19 mouse cellular contexts compared by ENCODE assay signal in the genomic region with DNA sequence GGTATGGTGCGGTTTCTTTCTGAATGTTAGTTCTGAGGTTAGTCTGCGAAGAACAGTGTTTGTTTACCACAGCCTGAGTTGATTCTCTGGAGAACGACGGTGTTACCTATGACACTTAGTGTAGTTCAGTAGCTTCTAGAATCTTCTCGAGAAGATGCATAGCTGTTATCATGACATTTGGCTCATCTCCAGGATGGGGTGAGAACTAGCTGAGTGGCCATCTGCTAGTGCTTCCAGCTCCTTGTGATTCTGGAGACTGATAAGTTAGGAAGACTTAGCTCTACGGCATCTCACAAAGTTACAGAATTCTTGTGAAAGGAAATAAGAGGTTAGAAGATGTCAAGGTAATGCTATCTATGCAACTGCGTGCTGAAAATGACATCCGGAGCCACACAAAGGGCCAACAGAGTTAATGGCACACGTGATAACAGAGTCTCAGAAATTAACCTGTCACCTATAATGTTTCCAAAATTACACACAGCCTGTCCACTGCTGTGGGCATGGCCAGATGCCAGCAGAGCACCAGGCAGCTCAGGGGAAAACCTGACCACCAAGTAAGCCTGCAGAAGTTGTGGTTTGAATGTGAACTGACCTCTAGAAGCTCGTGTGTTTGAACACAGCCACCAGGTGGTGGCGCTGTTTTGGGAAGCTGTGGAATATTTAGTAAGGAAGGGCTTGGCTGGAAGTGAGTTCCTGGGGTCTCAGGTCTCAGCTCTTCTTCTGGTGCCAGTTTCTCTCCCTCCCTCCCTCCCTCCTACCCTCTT. TPM values are rescaled to one million over a fixed set of nuclear protein-coding genes. Genes with fewer than 3 reads are reported as not detected.
A peak's percentile ranks its signal among the peaks of the same experiment; 100 is the strongest.
DNase-seq lines count a peak whose midpoint lies in the region; ATAC-seq and TF ChIP-seq lines count a peak whose summit lies in the region.
"Had no signal": no experiment of that assay in that cellular context is flagged by ENCODE, and none has a peak within 500 bp of the region (broad histone marks: within the 10 kb centered on the region; RNA-seq: fewer than 3 reads in every experiment).

No protein-coding gene starts in this region.

- H3K36me3 ChIP-seq in kidney, adult 2 months (ENCODE audit: control insufficient read depth, insufficient read depth, low read length), result no peaks in the 10 kb centered on the region
- H3K36me3 ChIP-seq in lung, embryonic 14.5 days (ENCODE audit: insufficient read depth), result no peaks in the 10 kb centered on the region
- H3K36me3 ChIP-seq: embryonic facial prominence, embryonic 12.5 days; heart, embryonic 15.5 days; hindbrain, embryonic 13.5 days; limb, embryonic 13.5 days; lung, embryonic 15.5 days had no signal

- H3K4me2 ChIP-seq in lung, embryonic 14.5 days, result no peak overlapping the region
- H3K4me2 ChIP-seq: embryonic facial prominence, embryonic 12.5 days; heart, embryonic 15.5 days; hindbrain, embryonic 13.5 days; limb, embryonic 13.5 days; lung, embryonic 15.5 days had no signal

- no peak overlapping the region for H3K27ac ChIP-seq in kidney, adult 2 months (ENCODE audit: insufficient read depth, low read depth, low read length)
- no peak overlapping the region for H3K27ac ChIP-seq in lung, embryonic 14.5 days (ENCODE audit: low read depth)
- H3K27ac ChIP-seq: embryonic facial prominence, embryonic 12.5 days; heart, embryonic 15.5 days; hindbrain, embryonic 13.5 days; limb, embryonic 13.5 days; lung, embryonic 15.5 days had no signal

- H3K4me1 ChIP-seq in kidney, adult 2 months (ENCODE audit: control insufficient read depth, insufficient read depth, low read length), result no peaks in the 10 kb centered on the region
- no peaks in the 10 kb centered on the region for H3K4me1 ChIP-seq in lung, embryonic 14.5 days (ENCODE audit: insufficient read depth)
- H3K4me1 ChIP-seq: heart, embryonic 15.5 days; hindbrain, embryonic 13.5 days; limb, embryonic 13.5 days; lung, embryonic 15.5 days had no signal

- no peaks in the 10 kb centered on the region for H3K27me3 ChIP-seq in kidney, adult 2 months (replicated peaks; ENCODE audit: control insufficient read depth, insufficient read depth, low read length)
- no peaks in the 10 kb centered on the region for H3K27me3 ChIP-seq in lung, embryonic 14.5 days (ENCODE audit: insufficient read depth, low read length)
- H3K27me3 ChIP-seq: embryonic facial prominence, embryonic 12.5 days; heart, embryonic 15.5 days; hindbrain, embryonic 13.5 days; limb, embryonic 13.5 days; lung, embryonic 15.5 days had no signal

- no peaks in the 10 kb centered on the region for H3K9me3 ChIP-seq in lung, embryonic 14.5 days (ENCODE audit: low read depth, low read length)
- H3K9me3 ChIP-seq: embryonic facial prominence, embryonic 12.5 days; heart, embryonic 15.5 days had no signal

- DNase-seq in kidney, adult 2 months, result peak; percentile 1
- DNase-seq in kidney, postnatal 14 days, result no peak
- peak; percentile 13 for DNase-seq in lung, embryonic 14.5 days
- no peak for DNase-seq in lung, postnatal 25 days (ENCODE audit: low spot score)
- DNase-seq in cerebellum, adult 11 months, result peak; percentile 46
- DNase-seq in cerebellum, postnatal 36 days, result peak; percentile 43 to 45
- no peak for DNase-seq in heart, adult 8-10 months (ENCODE audit: low spot score)
- DNase-seq in right cerebral cortex, postnatal 36 days (ENCODE audit: low spot score in 2 of 2), result no peak
- DNase-seq: adrenal gland, postnatal 36 days; B cell, adult 2 months; gastrocnemius, postnatal 36 days had no signal

- H3K9ac ChIP-seq in lung, embryonic 14.5 days, result no peak overlapping the region
- H3K9ac ChIP-seq: embryonic facial prominence, embryonic 12.5 days; heart, embryonic 15.5 days; hindbrain, embryonic 13.5 days; limb, embryonic 13.5 days; lung, embryonic 15.5 days had no signal

- TF ChIP-seq POLR2A in kidney, adult 2 months (IDR thresholded peaks at IDR 0.05; ENCODE audit: low read depth, low read length), result no peak

- TF ChIP-seq CTCF in kidney, adult 2 months (conservative IDR thresholded peaks at IDR 0.05; ENCODE audit: insufficient read depth, insufficient read length, low read depth, low read length), result 0 out of 2 replicates have a peak, but pooled peaks have one; percentile 14
- TF ChIP-seq CTCF in lung, embryonic 14.5 days (IDR thresholded peaks at IDR 0.05; ENCODE audit: low read depth), result no peak

- ATAC-seq in lung, embryonic 14.5 days (ENCODE audit: insufficient read depth), result no peak

- WGBS in kidney, adult 2 months, result 76% methylated on average over 11 of the region's 11 CpGs
- 63% methylated on average over 11 of the region's 11 CpGs for WGBS in lung, embryonic 14.5 days

- H3K4me3 ChIP-seq in kidney, adult 2 months (ENCODE audit: insufficient read depth, low read depth, low read length), result no peak overlapping the region
- no peak overlapping the region for H3K4me3 ChIP-seq in lung, embryonic 14.5 days (ENCODE audit: low read depth, low read length)
- H3K4me3 ChIP-seq: embryonic facial prominence, embryonic 12.5 days; heart, embryonic 15.5 days; hindbrain, embryonic 13.5 days; limb, embryonic 13.5 days; lung, embryonic 15.5 days had no signal

RNA-seq across cellular contexts. Expression of a gene that starts 39.7 kb away (rescaled TPM):
- 1,106 and 1,181 TPM in 2 replicates for polyA plus RNA-seq in kidney, adult 2 months (2012; rRNA removed)
- 0.37 TPM in 1 of 2 replicates, not detected in the other for polyA plus RNA-seq in lung, embryonic 14.5 days (2014; fragmentation: Nextera tagmentation; extraction: Ambion mirVana)
- total RNA-seq in heart, adult 8-10 months (2022), result not detected
- total RNA-seq: adrenal gland, postnatal 36 days; ES-E14; gastrocnemius, postnatal 36 days; megakaryocyte-erythroid progenitor cell, adult 5-6 weeks; neutrophil, adult 5-6 weeks had no signal
- polyA plus RNA-seq: embryonic facial prominence, embryonic 12.5 days; hindbrain, embryonic 13.5 days; limb, embryonic 13.5 days had no signal

Comparison
In these comparisons a context has a peak if more than half of its experiments do, and no peak if none do; other contexts are left out.
1. DNase-seq: peak in kidney, adult 2 months (single experiment), lung, embryonic 14.5 days (single experiment), cerebellum, adult 11 months (single experiment) and cerebellum, postnatal 36 days (2 of 2); none in kidney, postnatal 14 days (single experiment), lung, postnatal 25 days (single experiment), heart, adult 8-10 months (single experiment) and right cerebral cortex, postnatal 36 days (0 of 2).
2. RNA of a gene that starts 39.7 kb away (polyA plus RNA-seq): 1,106 to 1,181 TPM in kidney, adult 2 months; 0.37 TPM in lung, embryonic 14.5 days; every median in the first group is over 100 times any median in the second.